25 mouse cellular contexts compared by ENCODE assay signal in genomic region chr1:138984161-138984560, GRCm38 (mm10). TPM values are rescaled to one million over a fixed set of nuclear protein-coding genes. Genes with fewer than 3 reads are reported as not detected.
DNase-seq lines count a peak whose midpoint lies in the region; ATAC-seq and TF ChIP-seq lines count a peak whose summit lies in the region.
"Had no signal": no experiment of that assay in that cellular context is flagged by ENCODE, and none has a peak within 500 bp of the region (broad histone marks: within the 10 kb centered on the region; RNA-seq: fewer than 3 reads in every experiment).

No protein-coding gene starts in this region.

- WGBS in heart, embryonic 15.5 days, result 81% methylated on average over 4 of the region's 4 CpGs
- 80% methylated on average over 4 of the region's 4 CpGs for WGBS in lung, embryonic 14.5 days
- 71% methylated on average over 4 of the region's 4 CpGs for WGBS in lung, adult 2 months
- 67% methylated on average over 4 of the region's 4 CpGs for WGBS in small intestine, adult 2 months

- no peak; the same call in 1 of the 2 replicates for ATAC-seq in heart, embryonic 15.5 days (replicated peaks; ENCODE audit: insufficient number of reproducible peaks, insufficient read depth, low FRiP score, low read depth)
- ATAC-seq in lung, embryonic 14.5 days (ENCODE audit: insufficient read depth), result peak; percentile 16; the same call in 1 of the 2 replicates
- ATAC-seq: inflammation-experienced regulatory T-cells, adult 6 months; midbrain, embryonic 16.5 days had no signal

- H3K27ac ChIP-seq in gastrocnemius, adult 2 months, result peak overlapping the region; percentile 81; the same call in 1 of the 2 replicates
- peak overlapping the region; percentile 60 for H3K27ac ChIP-seq in heart, embryonic 15.5 days
- no peak overlapping the region for H3K27ac ChIP-seq in lung, embryonic 14.5 days (ENCODE audit: low read depth)
- H3K27ac ChIP-seq in small intestine, adult 2 months (ENCODE audit: insufficient read depth, low read depth, low read length), result peak overlapping the region; percentile 15; the same call in 1 of the 2 replicates
- H3K27ac ChIP-seq: hindbrain, embryonic 14.5 days; limb, embryonic 10.5 days; limb, embryonic 15.5 days; liver, embryonic 13.5 days; neural tube, embryonic 12.5 days had no signal

- DNase-seq in gastrocnemius, adult 2 months, result no peak
- DNase-seq in gastrocnemius, postnatal 14 days, result no peak
- no peak for DNase-seq in heart, postnatal 4 days
- DNase-seq in lung, embryonic 14.5 days, result no peak
- DNase-seq in lung, adult 2 months, result no peak
- DNase-seq in layer of hippocampus, adult 8-10 months (ENCODE audit: low spot score in 2 of 2), result no peak
- DNase-seq: B cell, adult 2 months; cerebellum, postnatal 14 days; gastrocnemius, postnatal 25 days; kidney, adult 2 months; kidney, postnatal 36 days; liver, embryonic 13.5 days; lung, adult 18-20 months; lung, postnatal 14 days; spleen, adult 18-20 months; thymus, postnatal 14 days had no signal

- H3K4me2 ChIP-seq in heart, embryonic 15.5 days, result no peak overlapping the region
- no peak overlapping the region for H3K4me2 ChIP-seq in lung, embryonic 14.5 days
- H3K4me2 ChIP-seq: hindbrain, embryonic 14.5 days; liver, embryonic 13.5 days; neural tube, embryonic 12.5 days had no signal

- intact Hi-C loops in gastrocnemius, adult 2 months (cut with DNase I), result no loop called here
- intact Hi-C loops in gastrocnemius, postnatal 14 days (cut with DNase I; ENCODE audit: low total_unique reads), result no loop called here

- TF ChIP-seq CTCF in gastrocnemius, adult 2 months (IDR thresholded peaks at IDR 0.05), result no peak
- no peak for TF ChIP-seq CTCF in lung, embryonic 14.5 days (IDR thresholded peaks at IDR 0.05; ENCODE audit: low read depth)
- no peak for TF ChIP-seq CTCF in lung, adult 2 months (IDR thresholded peaks at IDR 0.05; ENCODE audit: insufficient read depth, low read length)
- TF ChIP-seq CTCF in small intestine, adult 2 months (IDR thresholded peaks at IDR 0.05; ENCODE audit: extremely low read depth, insufficient read length, insufficient replicate concordance, low read depth, low read length), result no peak

- H3K36me3 ChIP-seq in heart, embryonic 15.5 days, result no peaks in the 10 kb centered on the region
- H3K36me3 ChIP-seq in lung, embryonic 14.5 days (ENCODE audit: insufficient read depth), result no peaks in the 10 kb centered on the region
- H3K36me3 ChIP-seq in small intestine, adult 2 months (ENCODE audit: control insufficient read depth, insufficient read depth, low read length), result no peaks in the 10 kb centered on the region
- H3K36me3 ChIP-seq: limb, embryonic 10.5 days; limb, embryonic 15.5 days; liver, embryonic 13.5 days; neural tube, embryonic 12.5 days had no signal

- no peak overlapping the region; the same call in 1 of the 2 replicates for H3K4me3 ChIP-seq in gastrocnemius, adult 2 months
- no peak overlapping the region for H3K4me3 ChIP-seq in heart, embryonic 15.5 days
- H3K4me3 ChIP-seq in lung, embryonic 14.5 days (ENCODE audit: low read depth, low read length), result no peak overlapping the region
- no peak overlapping the region for H3K4me3 ChIP-seq in lung, adult 2 months (replicated peaks; ENCODE audit: extremely low read depth, low read depth, low read length)
- H3K4me3 ChIP-seq in small intestine, adult 2 months (ENCODE audit: low read depth, low read length), result no peak overlapping the region
- H3K4me3 ChIP-seq: erythroblast, embryonic 14.5 days; limb, embryonic 10.5 days; limb, embryonic 15.5 days; liver, embryonic 13.5 days; neural tube, embryonic 12.5 days had no signal

- peaks cover 24% of the 10 kb centered on the region for H3K4me1 ChIP-seq in heart, embryonic 15.5 days (replicated peaks)
- H3K4me1 ChIP-seq in lung, embryonic 14.5 days (ENCODE audit: insufficient read depth), result no peaks in the 10 kb centered on the region
- peaks cover 19% of the 10 kb centered on the region for H3K4me1 ChIP-seq in lung, adult 2 months (ENCODE audit: control insufficient read depth, insufficient read depth, low read length)
- peaks cover 16% of the 10 kb centered on the region; the same call in 1 of the 2 replicates for H3K4me1 ChIP-seq in small intestine, adult 2 months (ENCODE audit: control insufficient read depth, insufficient read depth, insufficient read length, low read length)

- no peak overlapping the region for H3K9ac ChIP-seq in heart, embryonic 15.5 days
- H3K9ac ChIP-seq in lung, embryonic 14.5 days, result no peak overlapping the region
- H3K9ac ChIP-seq: hindbrain, embryonic 14.5 days; limb, embryonic 15.5 days; liver, embryonic 13.5 days; neural tube, embryonic 12.5 days had no signal

- no peaks in the 10 kb centered on the region for H3K9me3 ChIP-seq in heart, embryonic 15.5 days (replicated peaks)
- H3K9me3 ChIP-seq in lung, embryonic 14.5 days (ENCODE audit: low read depth, low read length), result no peaks in the 10 kb centered on the region
- H3K9me3 ChIP-seq: limb, embryonic 10.5 days; limb, embryonic 15.5 days; liver, embryonic 13.5 days; neural tube, embryonic 12.5 days had no signal

- TF ChIP-seq POLR2A in lung, adult 2 months (IDR thresholded peaks at IDR 0.05; ENCODE audit: borderline replicate concordance, extremely low read depth, low read depth, low read length), result no peak
- TF ChIP-seq POLR2A in small intestine, adult 2 months (IDR thresholded peaks at IDR 0.05; ENCODE audit: low read depth, low read length), result no peak

- H3K27me3 ChIP-seq in heart, embryonic 15.5 days, result no peaks in the 10 kb centered on the region
- H3K27me3 ChIP-seq in lung, embryonic 14.5 days (ENCODE audit: insufficient read depth, low read length), result no peaks in the 10 kb centered on the region
- no peaks in the 10 kb centered on the region for H3K27me3 ChIP-seq in small intestine, adult 2 months (ENCODE audit: control insufficient read depth, insufficient read depth, low read length)
- H3K27me3 ChIP-seq: limb, embryonic 15.5 days; liver, embryonic 13.5 days; neural tube, embryonic 12.5 days had no signal

RNA-seq across cellular contexts. Expression of gene Dennd1b, which starts 20.9 kb away (rescaled TPM):
- total RNA-seq in gastrocnemius, adult 2 months (2021), result 10 to 100 TPM; 20.4 to 22.8 TPM
- 10 to 100 TPM; 14.9 to 19.1 TPM for total RNA-seq in gastrocnemius, postnatal 14 days (2021)
- 13.0 and 14.8 TPM in 2 replicates for polyA plus RNA-seq in heart, embryonic 15.5 days (2015; fragmentation: Nextera tagmentation; extraction: Ambion mirVana)
- total RNA-seq in heart, postnatal 4 days (2021), result 10 to 100 TPM; 30.8 to 33.3 TPM
- polyA plus RNA-seq in lung, embryonic 14.5 days (2014; fragmentation: Nextera tagmentation; extraction: Ambion mirVana), result 10.5 and 10.8 TPM in 2 replicates
- 4.7 and 7.3 TPM in 2 replicates for polyA plus RNA-seq in lung, adult 2 months (2012; rRNA removed)
- 8.4 and 13.6 TPM in 2 replicates for polyA plus RNA-seq in small intestine, adult 2 months (2012; rRNA removed)
- total RNA-seq in layer of hippocampus, adult 8-10 months (2022), result 10 to 100 TPM; 45.2 to 65.3 (median 56.2) TPM
- polyA plus RNA-seq: erythroblast, embryonic 14.5 days had no signal
